Mouse (Mus musculus): ENCODE measurements around the gene Dll4.

DNA sequence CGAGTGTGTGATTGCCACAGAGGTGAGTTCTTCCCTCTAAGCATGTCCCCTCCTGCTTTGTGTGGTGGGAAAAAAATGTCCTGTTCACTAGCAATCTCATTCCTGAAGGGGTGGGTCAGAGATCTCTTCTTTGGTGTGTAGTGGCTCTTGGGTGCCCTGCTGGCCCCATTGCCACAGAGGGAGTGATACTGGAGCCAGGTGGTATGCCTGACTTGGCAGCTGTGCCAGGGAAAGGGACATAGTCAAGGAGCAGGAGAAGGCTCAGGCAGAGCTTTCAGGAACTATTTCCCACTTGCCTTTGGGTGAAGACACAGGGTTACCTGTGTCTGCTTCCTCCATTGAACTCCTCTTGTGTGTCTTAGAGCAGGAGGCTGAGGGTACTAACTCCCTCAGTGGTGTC, 8.6 kb downstream of the Dll4 start:
- TF ChIP-seq CTCF (IDR thresholded peaks at IDR 0.05; ENCODE audit: low read depth) (no peak), EP300 (IDR thresholded peaks at IDR 0.05; ENCODE audit: low read depth) (no peak)
